Comparison of ENCODE assay signal across 9 mouse cellular contexts in genomic region chr10:81073464-81073863, GRCm38 (mm10). TPM values are rescaled to one million over a fixed set of nuclear protein-coding genes. Genes with fewer than 3 reads are reported as not detected.
DNase-seq lines count a peak whose midpoint lies in the region; ATAC-seq and TF ChIP-seq lines count a peak whose summit lies in the region.
"Had no signal": no experiment of that assay in that cellular context is flagged by ENCODE, and none has a peak within 500 bp of the region (broad histone marks: within the 10 kb centered on the region; RNA-seq: fewer than 3 reads in every experiment).

No protein-coding gene starts in this region.

- no peaks in the 10 kb centered on the region for H3K27me3 ChIP-seq in liver, postnatal 0 days (ENCODE audit: insufficient read depth, low read length)

- H3K9ac ChIP-seq in ES-E14 (ENCODE audit: insufficient read depth, low read depth, low read length, poor library complexity, severe bottlenecking): no peak overlapping the region
- no peak overlapping the region for H3K9ac ChIP-seq in liver, postnatal 0 days (replicated peaks)

- 64% methylated on average over 7 of the region's 7 CpGs for WGBS in liver, postnatal 0 days (ENCODE audit: insufficient replicate concordance)

- ATAC-seq in liver, postnatal 0 days: no peak

- DNase-seq in adrenal gland, postnatal 14 days: peak; percentile 49
- no peak for DNase-seq in adrenal gland, adult 8-10 months
- no peak for DNase-seq in left cerebral cortex, adult 2 months (ENCODE audit: extremely low spot score in 1 of 2, low spot score in 2 of 2)
- DNase-seq in left cerebral cortex, postnatal 4 days: no peak
- peak; percentile 56 for DNase-seq in ES-E14 (ENCODE audit: low read depth, low spot score)
- DNase-seq in liver, postnatal 0 days: peak; percentile 56
- no peak for DNase-seq in adrenal gland, adult (ENCODE audit: inconsistent age in 2 of 2, low spot score in 1 of 2)
- no peak for DNase-seq in cerebellum, adult 9-11 months
- DNase-seq: adrenal gland, postnatal 25 days had no signal

- H3K36me3 ChIP-seq in ES-E14 (ENCODE audit: control insufficient read depth, insufficient read depth, low read length, poor library complexity, severe bottlenecking): peaks cover 47% of the 10 kb centered on the region
- H3K36me3 ChIP-seq in liver, postnatal 0 days (replicated peaks; ENCODE audit: insufficient read depth, low read length): 0 out of 2 replicates have a peak, but pooled peaks cover 6% of the 10 kb centered on the region

- H3K4me1 ChIP-seq in ES-E14 (ENCODE audit: control insufficient read depth in 2 of 2, insufficient read depth in 2 of 2, low read length in 2 of 2, poor library complexity in 1 of 2): peaks cover 0 to 3% of the 10 kb centered on the region in 2 experiments; a peak in 2 of 4 replicates
- peaks cover 9% of the 10 kb centered on the region for H3K4me1 ChIP-seq in liver, postnatal 0 days (ENCODE audit: insufficient read depth)

- no peak overlapping the region for H3K4me2 ChIP-seq in liver, postnatal 0 days (ENCODE audit: low read depth, low read length)

- TF ChIP-seq EP300 in liver, postnatal 0 days (IDR thresholded peaks at IDR 0.05; ENCODE audit: low read depth): no peak

- TF ChIP-seq CTCF in left cerebral cortex, adult 2 months (IDR thresholded peaks at IDR 0.05): peak; percentile 51
- peak; percentile 81 for TF ChIP-seq CTCF in liver, postnatal 0 days (IDR thresholded peaks at IDR 0.05; ENCODE audit: low read depth)

- no peak overlapping the region for H3K4me3 ChIP-seq in left cerebral cortex, adult 2 months
- H3K4me3 ChIP-seq in ES-E14 (ENCODE audit: insufficient read depth in 1 of 2, low read depth in 1 of 2, low read length in 2 of 2, poor library complexity in 1 of 2, severe bottlenecking in 1 of 2): no peak overlapping the region
- no peak overlapping the region for H3K4me3 ChIP-seq in liver, postnatal 0 days (ENCODE audit: low read depth, low read length)

- intact Hi-C loops in left cerebral cortex, adult 2 months (cut with DNase I): no loop called here
- intact Hi-C loops in left cerebral cortex, postnatal 4 days (cut with DNase I): no loop called here

- in situ Hi-C loops in ES-E14 (cut with MboI; ENCODE audit: low sequenced_read_pairs in 2 of 2, unreplicated experiment in 2 of 2): no loop called here

- no peak overlapping the region for H3K27ac ChIP-seq in left cerebral cortex, adult 2 months
- no peak overlapping the region for H3K27ac ChIP-seq in ES-E14 (ENCODE audit: insufficient read depth, low read depth, low read length, poor library complexity, severe bottlenecking)
- H3K27ac ChIP-seq in liver, postnatal 0 days (ENCODE audit: low read depth): no peak overlapping the region

- no peaks in the 10 kb centered on the region for H3K9me3 ChIP-seq in ES-E14 (ENCODE audit: control insufficient read depth, insufficient read depth, low read depth, low read length)
- H3K9me3 ChIP-seq in liver, postnatal 0 days (ENCODE audit: low read length): no peaks in the 10 kb centered on the region

TF ChIP-seq in ES-E14, 5 proteins besides CTCF, POLR2A, EP300 and RAD21:
- TF ChIP-seq MAFK (IDR thresholded peaks at IDR 0.05; ENCODE audit: insufficient read depth, low read depth, low read length) (no peak), ZNF384 (IDR thresholded peaks at IDR 0.05; ENCODE audit: low read depth, low read length) (no peak), CHD2 (IDR thresholded peaks at IDR 0.05; ENCODE audit: low read depth, low read length) (no peak), ZC3H11A (IDR thresholded peaks at IDR 0.05; ENCODE audit: borderline replicate concordance, low read depth, low read length) (no peak), HCFC1 (IDR thresholded peaks at IDR 0.05; ENCODE audit: borderline replicate concordance, insufficient read depth, low read length) (no peak)

RNA-seq across cellular contexts. Expression of gene Thop1, which starts 3.6 kb away (rescaled TPM):
- 56.0 and 60.6 TPM in 2 replicates for total RNA-seq in adrenal gland, postnatal 14 days (2021)
- 10 to 100 TPM; 43.6 to 59.2 (median 45.7) TPM for total RNA-seq in adrenal gland, adult 8-10 months (2022)
- 10 to 100 TPM; 51.0 to 51.1 TPM for total RNA-seq in left cerebral cortex, adult 2 months (2021)
- 10 to 100 TPM; 53.6 to 56.5 TPM for total RNA-seq in left cerebral cortex, postnatal 4 days (2021)
- 155 and 174 TPM in 2 replicates for total RNA-seq in ES-E14 (2012; rRNA removed)
- polyA plus RNA-seq in liver, postnatal 0 days (2015; fragmentation: Nextera tagmentation; extraction: Ambion mirVana): 7.4 and 8.1 TPM in 2 replicates

RNA-seq across cellular contexts. Expression of gene Sgta, which starts 13.5 kb away (rescaled TPM):
- 212 and 215 TPM in 2 replicates for total RNA-seq in adrenal gland, postnatal 14 days (2021)
- 100 to 1,000 TPM; 185 to 247 (median 197) TPM for total RNA-seq in adrenal gland, adult 8-10 months (2022)
- total RNA-seq in left cerebral cortex, adult 2 months (2021): 100 to 1,000 TPM; 171 to 173 TPM
- total RNA-seq in left cerebral cortex, postnatal 4 days (2021): 100 to 1,000 TPM; 193 to 199 TPM
- 113 and 116 TPM in 2 replicates for total RNA-seq in ES-E14 (2012; rRNA removed)
- polyA plus RNA-seq in liver, postnatal 0 days (2015; fragmentation: Nextera tagmentation; extraction: Ambion mirVana): 50.2 and 50.6 TPM in 2 replicates

RNA-seq across cellular contexts. Expression of gene Creb3l3, which starts 25.2 kb away (rescaled TPM):
- total RNA-seq in adrenal gland, postnatal 14 days (2021): 2.5 and 26.5 TPM in 2 replicates
- 1 to 10 TPM in 2 of 4 experiments, under 1 TPM in 2; 0.35 to 2.7 (median 1.3) TPM for total RNA-seq in adrenal gland, adult 8-10 months (2022)
- total RNA-seq in left cerebral cortex, adult 2 months (2021): under 1 TPM; 0.25 to 0.33 TPM
- under 1 TPM; 0.22 to 0.60 TPM for total RNA-seq in left cerebral cortex, postnatal 4 days (2021)
- total RNA-seq in ES-E14 (2012; rRNA removed): 0.94 and 2.2 TPM in 2 replicates
- polyA plus RNA-seq in liver, postnatal 0 days (2015; fragmentation: Nextera tagmentation; extraction: Ambion mirVana): 181 and 183 TPM in 2 replicates

RNA-seq across cellular contexts. Expression of gene Map2k2, which starts 32.3 kb away (rescaled TPM):
- 161 and 163 TPM in 2 replicates for total RNA-seq in adrenal gland, postnatal 14 days (2021)
- total RNA-seq in adrenal gland, adult 8-10 months (2022): 100 to 1,000 TPM; 169 to 227 (median 204) TPM
- total RNA-seq in left cerebral cortex, adult 2 months (2021): 100 to 1,000 TPM; 136 to 150 TPM
- 100 to 1,000 TPM; 153 to 167 TPM for total RNA-seq in left cerebral cortex, postnatal 4 days (2021)
- 115 and 121 TPM in 2 replicates for total RNA-seq in ES-E14 (2012; rRNA removed)
- 93.2 and 93.9 TPM in 2 replicates for polyA plus RNA-seq in liver, postnatal 0 days (2015; fragmentation: Nextera tagmentation; extraction: Ambion mirVana)

RNA-seq across cellular contexts. Expression of gene Slc39a3, which starts 36.2 kb away (rescaled TPM):
- 30.3 and 30.5 TPM in 2 replicates for total RNA-seq in adrenal gland, postnatal 14 days (2021)
- total RNA-seq in adrenal gland, adult 8-10 months (2022): 10 to 100 TPM; 50.7 to 86.9 (median 66.5) TPM
- total RNA-seq in left cerebral cortex, adult 2 months (2021): 10 to 100 TPM; 61.3 to 62.5 TPM
- 10 to 100 TPM; 57.8 to 59.8 TPM for total RNA-seq in left cerebral cortex, postnatal 4 days (2021)
- total RNA-seq in ES-E14 (2012; rRNA removed): 12.6 and 13.1 TPM in 2 replicates
- 4.6 and 4.7 TPM in 2 replicates for polyA plus RNA-seq in liver, postnatal 0 days (2015; fragmentation: Nextera tagmentation; extraction: Ambion mirVana)

Comparison
In these comparisons a context has a peak if more than half of its experiments do, and no peak if none do; other contexts are left out.
1. DNase-seq: peak in adrenal gland, postnatal 14 days (single experiment), ES-E14 (single experiment) and liver, postnatal 0 days (single experiment); none in adrenal gland, adult 8-10 months (single experiment), left cerebral cortex, adult 2 months (0 of 2), left cerebral cortex, postnatal 4 days (single experiment), adrenal gland, adult (0 of 2) and cerebellum, adult 9-11 months (single experiment).